ENCODE assay signal across 18 mouse cellular contexts in genomic region chr5:52230466-52230865, GRCm38 (mm10).
"Had no signal": no experiment of that assay in that cellular context is flagged by ENCODE, and none has a peak within 500 bp of the region (broad histone marks: within the 10 kb centered on the region; RNA-seq: fewer than 3 reads in every experiment).

No protein-coding gene starts in this region.

- H3K4me3 ChIP-seq: liver, embryonic 15.5 days; lung, embryonic 15.5 days; midbrain, embryonic 13.5 days; midbrain, embryonic 15.5 days; neural tube, embryonic 12.5 days had no signal

- H3K36me3 ChIP-seq: liver, embryonic 15.5 days; lung, embryonic 15.5 days; midbrain, embryonic 13.5 days; midbrain, embryonic 15.5 days; neural tube, embryonic 12.5 days had no signal

- H3K9me3 ChIP-seq: liver, embryonic 15.5 days; lung, embryonic 15.5 days; midbrain, embryonic 13.5 days; midbrain, embryonic 15.5 days; neural tube, embryonic 12.5 days had no signal

- DNase-seq: liver, postnatal 0 days; lung, adult 2 months; lung, postnatal 14 days; lung, postnatal 36 days; right cerebral cortex, postnatal 25 days; right cerebral cortex, postnatal 4 days; spleen, adult 18-20 months; thymus, adult 18-20 months; thymus, postnatal 14 days; thymus, postnatal 4 days had no signal

- ATAC-seq: liver, postnatal 0 days; lung, postnatal 0 days; midbrain, embryonic 13.5 days; midbrain, embryonic 15.5 days had no signal

- H3K27ac ChIP-seq: liver, embryonic 15.5 days; lung, embryonic 15.5 days; macrophage; midbrain, embryonic 13.5 days; midbrain, embryonic 15.5 days; neural tube, embryonic 12.5 days had no signal

- H3K4me1 ChIP-seq: liver, embryonic 15.5 days; lung, embryonic 15.5 days; midbrain, embryonic 13.5 days; midbrain, embryonic 15.5 days; neural tube, embryonic 12.5 days had no signal

- H3K9ac ChIP-seq: liver, embryonic 15.5 days; liver, postnatal 0 days; lung, embryonic 15.5 days; midbrain, embryonic 13.5 days; midbrain, embryonic 15.5 days; neural tube, embryonic 12.5 days had no signal

- H3K27me3 ChIP-seq: liver, embryonic 15.5 days; lung, embryonic 15.5 days; midbrain, embryonic 13.5 days; midbrain, embryonic 15.5 days; neural tube, embryonic 12.5 days had no signal

- H3K4me2 ChIP-seq: liver, embryonic 15.5 days; lung, embryonic 15.5 days; midbrain, embryonic 11.5 days; midbrain, embryonic 13.5 days; midbrain, embryonic 15.5 days; neural tube, embryonic 12.5 days had no signal
